Mouse (Mus musculus) ovary, postnatal 14 days (tissue): Measurements from ENCODE around the gene Fbxo28.
A peak's percentile ranks its signal among the peaks of the same experiment; 100 is the strongest.

Source experiments
- DNase-seq: peaks from one replicate; pipeline ENCODE4 v3.0.0; 2022; ENCODE audit warnings: low spot score

Gene Fbxo28

GRCm38 (mm10) chr1:182340821-182341781 lies at the start of gene Fbxo28:
Gene Fbxo28, minus strand, starts transcription at chr1:182341629.
- DNase-seq: peak; percentile 71

DNA sequence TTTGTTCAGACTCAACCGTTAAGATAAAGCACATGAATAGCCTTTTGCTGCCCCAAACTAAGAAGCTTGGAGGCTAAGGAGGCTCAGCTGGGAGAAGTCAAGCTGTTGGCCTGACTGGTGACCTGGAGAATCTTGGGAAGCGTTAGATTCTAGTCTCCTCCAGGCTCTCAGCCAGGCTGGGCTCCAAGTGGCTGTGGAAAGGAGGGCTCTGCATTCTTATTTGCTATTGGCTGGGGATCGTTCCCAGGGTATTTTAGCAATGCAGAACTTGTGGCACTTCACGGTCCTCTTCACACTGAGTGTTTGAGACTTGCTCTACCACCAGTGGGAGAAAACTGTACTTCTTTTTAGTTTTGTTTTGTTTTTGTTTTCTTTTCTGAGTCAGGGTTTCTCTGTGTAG lies 47.3 kb upstream of the Fbxo28 start:
- no peak for DNase-seq

GRCm38 (mm10) chr1:182386449-182386848 lies 45.0 kb upstream of the Fbxo28 start:
- no peak for DNase-seq

- DNase-seq: no peak
These were observed 41.7 kb upstream of the Fbxo28 start for GRCm38 (mm10) chr1:182383096-182383495.

DNA sequence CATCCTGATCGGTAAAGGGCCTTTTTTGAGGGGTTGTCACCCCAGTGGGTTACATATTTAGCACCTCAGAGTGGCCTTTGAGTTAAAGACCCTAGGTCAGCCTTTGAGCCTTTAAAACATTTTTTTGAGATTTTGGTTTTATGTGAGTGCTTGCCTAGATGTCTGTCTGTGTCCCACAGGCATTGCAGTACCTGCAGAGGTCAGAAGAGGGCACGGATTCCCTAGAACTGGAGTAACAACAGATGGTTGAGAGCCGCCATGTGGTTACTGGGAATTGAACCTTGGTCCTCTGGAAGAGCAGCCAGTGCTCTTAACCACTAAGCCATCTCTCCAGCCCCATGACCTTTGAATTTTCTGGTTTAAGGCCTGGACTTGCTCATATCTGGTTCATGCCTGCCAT lies 39.9 kb upstream of the Fbxo28 start:
- DNase-seq: no peak

DNA sequence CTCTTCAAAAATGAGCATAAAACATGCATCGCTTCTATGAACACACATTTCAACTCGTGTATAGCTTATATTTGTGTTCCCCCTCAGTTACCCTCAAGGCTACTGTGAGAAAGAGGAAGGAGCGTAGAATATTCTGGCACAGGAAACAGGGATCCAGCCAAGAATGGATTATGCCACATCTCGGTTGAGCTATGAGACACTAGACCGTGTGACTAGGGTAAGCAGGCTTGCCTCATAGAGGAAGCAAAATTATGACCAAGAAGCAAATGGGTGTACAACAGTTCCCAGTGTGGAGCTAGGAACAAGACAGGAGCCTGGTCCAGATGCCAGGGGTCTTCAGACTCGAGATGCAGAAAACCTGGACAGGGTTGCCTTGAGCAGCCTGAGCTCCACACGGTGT lies 39.3 kb upstream of the Fbxo28 start:
- no peak for DNase-seq

DNA sequence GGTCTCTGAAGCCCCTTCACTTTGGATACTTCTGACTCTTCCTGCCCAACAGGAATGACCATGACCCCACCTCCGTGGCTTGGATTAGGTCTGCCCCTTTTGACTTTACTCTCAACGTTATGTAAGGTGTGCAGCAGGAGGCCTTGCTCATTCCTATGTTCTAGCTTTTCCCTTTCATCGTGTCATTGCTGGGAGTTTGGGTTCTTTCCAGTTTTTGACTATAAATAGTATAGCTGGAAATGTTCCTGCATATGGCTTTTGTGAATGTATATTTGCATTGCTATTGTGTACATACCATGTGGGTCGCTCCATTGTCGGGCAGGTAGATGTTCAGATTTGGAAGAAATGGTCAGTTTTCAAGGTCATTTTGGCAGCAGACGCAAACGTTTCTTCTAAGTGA lies 37.4 kb upstream of the Fbxo28 start:
- no peak for DNase-seq

DNA sequence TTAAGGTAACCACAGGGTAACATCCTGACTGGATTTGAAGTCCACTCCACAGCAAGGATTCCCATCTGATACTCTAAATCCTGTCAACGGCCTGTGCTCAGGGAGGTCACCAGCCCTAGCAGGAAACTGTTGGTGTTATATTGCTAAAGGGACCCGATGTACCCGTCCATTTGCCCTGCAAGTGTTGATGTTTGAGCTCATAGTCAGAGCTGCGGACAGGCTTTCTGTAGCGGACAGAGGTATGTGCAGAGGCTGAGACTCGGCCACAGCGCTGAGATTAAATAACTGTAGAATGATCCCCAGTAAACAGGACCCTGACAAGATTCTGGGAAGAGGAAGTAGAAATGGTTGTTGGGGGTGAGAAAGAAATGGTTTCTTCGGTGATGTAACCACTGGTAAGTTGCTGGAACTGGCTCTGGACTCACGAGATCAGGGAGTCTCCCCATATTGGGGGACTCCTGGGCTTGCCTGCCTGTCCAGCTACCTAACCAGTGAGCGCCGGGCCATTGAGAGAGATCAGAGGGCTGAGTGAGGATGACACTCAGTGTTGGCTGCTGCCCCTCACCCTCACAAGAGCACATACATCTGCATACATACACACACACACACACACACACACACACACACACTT lies 36.9 kb upstream of the Fbxo28 start:
- no peak for DNase-seq

DNA sequence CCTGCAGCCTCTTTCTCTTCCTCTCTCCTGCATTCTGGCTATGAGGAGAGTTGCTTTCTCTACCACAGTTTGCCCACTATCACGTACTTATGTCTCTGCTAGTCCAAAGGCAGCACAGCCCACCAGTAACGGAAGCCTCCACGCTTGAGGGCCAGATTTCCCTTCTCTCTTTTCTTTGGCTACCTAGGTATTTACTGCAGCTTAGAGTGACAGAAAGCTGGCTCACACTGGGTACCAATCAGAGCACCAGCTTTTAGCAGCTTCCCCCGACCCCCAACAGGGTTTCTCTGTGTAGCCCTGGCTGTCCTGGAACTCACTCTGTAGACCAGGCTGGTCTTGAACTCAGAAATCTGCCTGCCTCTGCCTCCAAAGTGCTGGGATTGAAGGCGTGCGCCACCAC lies 36.1 kb upstream of the Fbxo28 start:
- no peak for DNase-seq

DNA sequence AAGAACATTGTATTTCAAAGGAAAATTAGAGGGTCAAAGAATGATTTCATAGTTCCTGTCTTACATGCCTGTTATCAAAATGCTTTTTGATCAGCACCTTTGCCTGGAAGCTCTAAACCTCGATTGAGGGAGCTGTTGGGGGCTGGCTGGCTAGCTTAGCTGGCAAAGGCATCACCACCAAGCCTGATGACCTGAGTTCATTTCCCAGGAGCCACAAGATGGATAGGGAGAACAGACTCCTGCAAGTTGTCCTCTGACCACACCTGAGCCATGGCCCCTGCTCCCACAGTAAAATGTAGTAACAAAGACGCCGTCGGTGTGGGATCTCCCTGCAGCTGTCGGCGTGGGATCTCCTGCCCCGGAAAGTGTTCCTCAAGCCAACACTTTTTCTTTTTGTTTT lies 35.4 kb upstream of the Fbxo28 start:
- no peak for DNase-seq

GRCm38 (mm10) chr1:182376221-182376620 lies 34.8 kb upstream of the Fbxo28 start:
- DNase-seq: no peak

- no peak for DNase-seq
These were observed 30.5 kb upstream of the Fbxo28 start for GRCm38 (mm10) chr1:182371891-182372290.

GRCm38 (mm10) chr1:182369435-182369834 lies 28.0 kb upstream of the Fbxo28 start:
- DNase-seq: no peak

- no peak for DNase-seq
These were observed 27.4 kb upstream of the Fbxo28 start for GRCm38 (mm10) chr1:182368782-182369181.

DNA sequence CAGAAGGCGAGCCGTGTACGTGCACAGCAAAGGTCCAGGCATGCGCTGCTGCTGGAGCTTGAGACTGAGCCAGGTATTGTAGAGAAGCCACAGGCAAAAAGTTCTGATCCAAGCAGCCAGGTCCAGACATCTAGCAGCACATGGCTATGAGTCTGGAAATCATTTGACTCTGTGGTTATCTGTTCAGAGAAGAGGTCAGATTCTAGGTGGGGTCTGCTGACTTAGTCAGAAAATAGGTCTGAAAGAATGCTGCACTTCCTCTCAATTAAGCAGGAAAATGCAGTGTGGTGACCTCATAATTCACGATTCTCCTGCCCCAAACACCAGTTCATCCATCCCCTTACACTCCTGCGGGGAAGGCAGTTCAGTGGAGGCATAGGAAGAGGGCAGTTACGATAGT lies 26.9 kb upstream of the Fbxo28 start:
- no peak for DNase-seq

DNA sequence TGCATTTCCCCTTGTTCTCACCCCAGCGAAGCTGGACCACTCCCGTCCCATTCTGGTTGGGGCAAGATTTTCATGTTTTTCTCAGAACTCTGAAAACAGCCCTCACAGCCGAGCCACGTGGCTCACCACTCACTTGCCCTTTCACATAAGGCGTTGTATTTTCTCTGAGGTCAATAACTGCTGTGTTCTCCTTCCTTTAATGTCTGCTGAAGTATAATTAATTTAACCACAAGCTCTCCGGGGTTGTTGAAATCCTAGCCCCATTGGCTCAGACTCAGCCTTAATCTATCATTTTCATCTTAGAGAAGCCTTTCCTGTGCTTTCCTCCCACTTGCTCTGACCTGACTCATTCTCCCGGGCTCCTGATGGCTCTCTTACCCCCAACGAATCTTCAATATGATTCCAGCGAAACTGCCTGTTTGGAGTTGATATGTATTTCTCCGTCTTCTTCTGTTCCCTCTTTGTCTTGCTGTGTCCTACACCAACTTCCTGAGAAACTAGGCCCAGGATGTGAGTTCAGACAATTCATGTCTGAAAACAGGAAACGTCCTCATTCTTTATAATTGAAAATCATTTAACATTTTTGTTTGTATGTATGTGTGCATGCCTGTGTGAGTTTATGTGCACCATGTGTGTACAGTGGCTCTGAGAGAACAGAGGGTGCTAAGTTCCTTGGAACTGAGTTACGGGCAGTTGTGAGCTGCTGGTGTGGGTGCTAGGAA lies 22.4 kb upstream of the Fbxo28 start:
- DNase-seq: no peak

- DNase-seq: no peak
These were observed 21.3 kb upstream of the Fbxo28 start for GRCm38 (mm10) chr1:182362703-182363102.

DNA sequence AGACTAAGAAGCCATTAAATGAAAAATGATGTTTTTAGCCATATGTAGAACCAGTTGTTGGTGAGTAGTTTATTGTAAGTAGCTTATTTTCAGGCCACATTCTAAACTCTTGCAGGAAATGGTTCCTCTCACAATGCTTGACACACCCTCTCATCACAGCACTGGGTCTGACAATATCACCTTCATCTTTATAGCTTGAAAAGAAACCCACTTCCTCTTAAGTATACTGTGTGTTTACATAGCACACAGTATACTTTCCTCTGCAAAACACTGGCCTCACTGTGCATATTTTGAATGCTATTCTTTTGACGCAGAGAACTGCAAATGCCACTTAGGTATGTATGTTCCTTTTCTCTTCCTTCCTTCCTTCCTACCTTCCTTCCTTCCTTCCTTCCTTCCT lies 16.7 kb upstream of the Fbxo28 start:
- no peak for DNase-seq

DNA sequence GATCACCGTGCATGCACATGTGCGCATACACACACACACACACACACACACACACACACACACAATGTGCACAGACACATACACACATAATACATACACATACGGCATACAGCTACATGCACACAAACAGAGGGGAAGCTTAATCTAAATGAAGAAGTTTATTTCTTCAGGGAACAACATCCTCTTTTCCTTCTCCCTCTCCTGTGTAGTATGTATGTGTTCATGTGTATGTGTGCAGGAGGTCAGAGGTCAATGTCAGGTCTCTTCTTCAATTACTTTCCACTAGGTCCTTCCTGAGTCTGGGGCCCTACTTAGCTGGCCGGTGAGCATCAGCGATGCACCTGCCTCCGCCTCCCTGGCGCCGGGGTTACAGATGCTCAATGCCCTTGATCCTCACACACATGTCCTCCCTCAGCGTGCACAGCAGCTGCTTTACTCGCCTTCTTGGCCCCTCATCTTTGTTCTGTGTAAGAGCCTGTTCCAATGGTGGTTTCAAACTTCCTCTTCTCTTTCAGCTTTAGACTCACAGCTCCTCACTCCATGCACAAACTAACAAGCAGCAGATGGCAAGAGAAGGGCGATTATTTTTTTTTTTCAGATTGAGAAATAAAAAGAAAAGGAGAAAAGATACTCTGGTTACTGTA lies 13.2 kb upstream of the Fbxo28 start:
- DNase-seq: no peak

GRCm38 (mm10) chr1:182349557-182349956 lies 8.1 kb upstream of the Fbxo28 start:
- DNase-seq: no peak

GRCm38 (mm10) chr1:182346491-182346890 lies 5.1 kb upstream of the Fbxo28 start:
- DNase-seq: no peak

DNA sequence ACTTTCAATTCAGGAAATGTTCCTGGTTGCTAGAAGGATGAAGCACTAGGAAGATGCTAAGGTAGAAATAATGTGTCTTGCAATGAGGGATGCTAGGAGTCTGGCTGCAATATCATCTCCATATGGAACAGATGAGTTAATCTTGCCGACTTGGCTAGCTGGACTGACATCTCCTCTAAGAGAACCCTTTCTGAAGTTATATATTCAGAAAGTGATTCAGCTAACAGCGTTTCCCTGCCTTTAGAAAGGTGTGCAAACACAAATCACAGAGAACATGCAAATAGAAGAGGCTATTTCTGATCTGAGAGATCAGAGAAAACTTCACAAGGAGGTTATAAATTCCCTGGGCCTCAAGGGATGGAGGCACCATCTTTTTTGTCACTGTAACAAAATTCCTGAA lies 4.4 kb upstream of the Fbxo28 start:
- DNase-seq: no peak
